Mouse (Mus musculus): ENCODE measurements around the gene Ptprc.

Gene Ptprc

DNA sequence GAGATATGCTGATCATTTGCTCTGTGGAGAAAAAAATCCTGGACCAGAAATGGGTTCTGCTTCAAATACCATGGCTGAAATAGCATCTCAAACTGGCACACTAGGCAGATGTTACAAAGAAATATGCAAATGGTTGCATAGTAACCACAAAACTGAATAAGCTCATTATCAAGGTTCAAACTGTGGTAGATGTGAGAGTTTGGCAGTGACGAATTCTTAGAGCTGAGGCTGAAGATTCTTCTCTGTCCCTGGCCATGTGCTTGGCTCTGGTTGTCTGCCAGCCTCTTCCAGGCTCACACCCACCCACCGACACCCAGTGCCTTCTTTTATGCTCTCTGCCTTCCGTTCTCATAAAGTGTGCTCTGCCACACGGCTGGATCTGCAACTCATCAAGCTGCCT lies 26.7 kb downstream of the Ptprc start:
- DNase-seq = no peak

DNA sequence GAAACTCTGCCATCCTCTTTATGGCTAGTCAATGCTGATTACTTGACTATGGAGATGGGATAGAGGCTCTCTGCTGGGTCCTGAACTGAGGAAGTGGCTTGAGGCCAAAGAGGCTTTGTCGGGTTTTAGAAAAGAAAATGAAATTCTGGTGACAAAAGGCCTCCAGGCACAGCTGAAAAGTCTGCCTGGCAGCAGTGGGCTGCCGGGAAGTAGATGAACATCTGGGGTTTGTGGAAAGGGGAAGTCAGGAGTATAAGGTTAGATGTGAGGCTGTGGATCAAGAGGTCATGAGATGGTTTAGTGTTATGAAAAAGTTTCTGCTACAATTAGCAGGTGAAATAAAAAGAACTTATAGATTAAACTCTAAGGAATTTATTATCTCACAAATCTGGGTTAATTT lies 29.9 kb downstream of the Ptprc start:
- DNase-seq = no peak

DNA sequence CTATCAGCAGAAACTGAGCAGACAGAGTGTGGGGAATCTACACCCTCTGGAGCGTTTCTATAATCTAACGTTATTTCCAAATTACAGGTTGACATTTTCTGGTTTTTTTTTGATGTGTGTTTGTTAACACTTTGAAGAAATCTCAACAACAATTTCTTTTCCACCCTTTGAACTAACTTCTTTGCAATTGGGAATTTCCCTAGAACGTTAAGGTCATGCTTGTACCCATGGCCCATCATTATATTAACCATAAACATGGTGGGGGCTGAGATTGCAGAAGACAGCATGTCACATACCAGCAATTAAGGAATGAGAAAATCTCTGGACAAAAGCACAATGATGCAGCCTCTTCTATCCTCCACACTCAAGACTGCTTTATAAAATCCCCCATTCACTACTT lies 30.4 kb downstream of the Ptprc start:
- DNase-seq = no peak

DNA sequence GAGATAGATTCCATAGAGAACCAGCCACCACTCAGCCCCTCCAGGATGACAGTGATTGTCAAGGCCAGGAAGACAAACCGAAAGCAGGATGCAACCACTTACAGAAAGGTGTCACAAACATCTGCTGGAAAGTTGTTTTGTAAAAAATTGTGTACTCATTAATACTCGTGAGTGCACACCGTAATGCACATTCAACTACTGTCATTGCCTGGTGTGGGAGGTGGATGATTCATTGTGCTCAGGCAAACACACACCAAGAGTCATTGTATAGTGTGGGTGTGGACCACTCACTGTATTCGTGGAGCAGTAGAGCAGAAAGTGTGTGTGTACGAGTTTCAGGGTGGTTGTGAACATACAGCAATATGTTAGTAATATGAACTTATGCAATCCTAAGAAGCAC lies 31.1 kb downstream of the Ptprc start:
- no peak for DNase-seq

DNA sequence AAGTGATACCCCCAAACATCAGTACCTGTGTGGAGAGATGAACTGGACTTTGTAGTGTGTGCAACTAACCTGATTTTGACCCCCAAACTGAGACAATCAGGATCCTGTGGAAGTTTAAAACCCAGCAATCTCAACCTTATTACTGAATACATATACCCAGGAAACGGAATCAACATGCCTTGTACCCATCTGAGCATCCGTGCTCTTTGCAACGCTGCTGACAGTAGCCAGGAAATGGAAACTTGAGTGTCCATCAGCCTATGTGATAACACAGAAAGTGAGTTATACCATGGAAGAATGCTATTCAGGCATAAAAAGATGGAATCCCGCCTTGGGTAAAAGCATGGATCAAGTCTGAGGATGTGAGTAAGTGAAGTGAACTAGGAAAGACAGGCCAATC lies 34.7 kb downstream of the Ptprc start:
- no peak for DNase-seq

DNA sequence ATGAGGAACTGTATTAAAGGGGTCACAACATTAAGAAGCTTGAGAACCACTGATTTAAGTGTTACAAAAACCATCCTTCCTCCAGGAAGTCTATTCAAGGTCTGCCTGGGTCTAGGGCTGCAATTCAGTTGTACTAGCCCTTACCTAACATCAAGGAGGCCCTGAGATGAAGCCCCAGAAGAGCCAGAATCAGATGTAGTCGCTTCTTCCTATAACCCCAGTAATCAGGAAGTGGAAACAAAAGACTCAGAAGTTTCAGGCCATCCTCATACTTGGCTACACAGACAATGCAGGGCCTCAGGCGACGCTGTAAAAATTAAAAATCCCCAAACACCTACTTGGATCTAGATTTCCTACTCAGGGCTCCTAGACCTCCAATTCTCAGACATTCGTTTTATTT lies 37.8 kb downstream of the Ptprc start:
- no peak for DNase-seq

DNA sequence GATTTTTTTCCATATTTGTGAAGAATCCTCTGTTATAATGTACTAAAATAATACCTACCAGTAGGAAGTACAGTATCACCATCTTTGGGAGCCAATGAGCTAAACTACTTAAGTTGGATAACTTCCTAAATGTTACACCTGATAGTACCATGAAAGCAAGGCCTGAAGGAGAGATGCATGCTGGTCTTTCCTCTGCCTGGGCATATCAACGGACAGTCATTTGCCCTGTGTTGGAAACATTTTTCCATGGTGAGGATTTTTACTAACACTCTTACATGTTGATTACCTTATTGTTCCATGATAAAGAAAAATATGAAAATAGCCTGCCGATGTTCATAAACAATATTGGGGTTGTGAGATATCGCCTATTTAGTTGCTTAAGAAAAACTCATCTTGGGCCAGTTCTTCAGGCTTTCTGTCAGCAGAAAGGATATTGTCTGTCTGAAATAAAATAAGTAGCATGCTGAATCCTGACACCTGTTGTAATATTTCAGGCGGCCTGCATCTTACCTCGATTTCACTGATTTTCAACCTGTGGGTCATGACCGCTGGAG lies 38.4 kb downstream of the Ptprc start:
- DNase-seq = no peak

DNA sequence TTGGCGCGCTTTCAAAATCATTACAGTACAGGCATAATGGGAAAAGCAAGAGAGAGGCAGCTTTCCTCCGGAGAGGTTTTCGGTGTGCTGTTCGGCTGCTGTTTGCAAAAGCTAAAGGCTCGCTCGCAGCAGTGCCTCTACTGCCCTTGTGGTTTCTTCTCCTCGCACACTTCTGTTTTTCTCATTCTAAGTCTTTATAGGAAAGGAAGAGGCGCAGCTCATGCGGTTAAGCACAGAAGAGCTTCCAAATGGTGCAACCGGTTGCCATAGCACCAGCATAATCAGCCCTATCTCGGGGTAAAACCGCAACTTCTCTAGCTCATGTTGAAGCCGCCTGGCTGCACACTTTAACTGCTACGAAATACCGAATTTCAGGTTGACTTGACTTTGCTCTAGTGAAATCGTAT lies 39.1 kb downstream of the Ptprc start:
- DNase-seq = no peak

DNA sequence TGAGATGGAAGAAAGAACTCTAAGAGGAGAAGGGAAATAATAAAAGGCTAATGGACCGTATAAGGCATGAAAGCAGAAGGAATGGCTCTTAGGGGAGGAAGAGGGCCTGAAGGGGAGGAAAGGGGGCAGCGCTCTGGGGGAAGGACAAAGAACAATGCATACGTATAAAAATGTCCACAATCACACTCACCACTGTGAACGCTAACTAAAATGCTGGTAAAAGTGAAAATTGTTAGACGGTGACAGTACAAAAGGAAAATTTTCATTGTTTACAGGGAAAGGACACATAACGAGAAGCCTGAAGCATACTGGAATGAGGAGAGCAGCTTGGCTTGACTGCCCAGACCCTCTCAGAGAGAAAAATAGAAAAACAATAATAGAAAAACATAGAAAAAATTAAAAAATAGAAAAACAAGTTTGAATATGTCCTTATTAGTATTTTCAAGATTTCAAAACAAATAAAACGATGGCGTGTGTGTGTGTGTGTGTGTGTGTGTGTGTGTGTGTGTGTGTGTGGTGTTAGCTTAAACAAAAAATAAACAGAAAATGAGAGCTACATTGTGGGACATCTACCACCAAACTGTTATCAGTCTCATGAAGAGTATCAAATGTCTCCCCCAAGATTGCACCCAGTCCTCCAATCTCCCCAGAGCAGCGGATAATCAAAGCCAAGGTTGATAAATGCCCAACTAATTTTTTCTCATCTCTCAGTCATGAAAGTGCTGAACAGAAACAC lies 39.7 kb downstream of the Ptprc start:
- DNase-seq = no peak

DNA sequence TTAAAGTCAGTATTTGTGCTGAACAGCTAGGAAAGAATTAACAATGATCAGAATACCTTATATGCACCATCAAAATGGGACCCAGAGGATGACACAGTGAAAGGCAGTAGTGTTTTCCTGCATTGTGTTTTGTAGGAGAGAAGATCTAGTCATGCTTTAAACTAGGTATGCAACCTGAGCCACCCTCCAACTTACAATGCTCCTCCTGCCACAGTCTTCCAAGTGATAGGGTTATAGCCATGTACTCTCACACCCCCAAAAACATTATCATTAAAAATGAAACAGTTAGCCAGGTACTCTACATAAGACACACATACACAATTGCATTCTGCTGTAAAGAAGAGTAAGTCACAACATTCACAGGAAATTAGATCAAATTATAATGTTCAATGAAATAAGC lies 40.4 kb downstream of the Ptprc start:
- no peak for DNase-seq

DNA sequence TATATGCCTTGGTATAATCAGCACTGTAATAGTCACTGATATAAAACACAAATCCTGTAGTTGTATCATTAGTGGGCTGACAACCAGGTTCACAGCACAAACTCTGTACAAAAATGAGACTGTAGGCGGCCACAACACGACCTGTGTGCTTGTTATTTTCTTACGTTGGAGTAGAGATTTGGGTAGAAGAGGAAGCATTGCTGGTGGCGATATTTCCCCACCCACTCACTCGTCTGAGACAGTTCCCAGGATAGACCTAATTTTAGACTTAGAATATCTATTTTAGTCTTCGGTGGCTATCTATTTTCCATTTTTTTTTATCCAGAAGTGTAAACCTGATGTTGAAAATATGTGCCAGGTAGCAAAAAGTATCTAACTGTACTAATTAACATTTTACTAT lies 41.2 kb downstream of the Ptprc start:
- DNase-seq = no peak

DNA sequence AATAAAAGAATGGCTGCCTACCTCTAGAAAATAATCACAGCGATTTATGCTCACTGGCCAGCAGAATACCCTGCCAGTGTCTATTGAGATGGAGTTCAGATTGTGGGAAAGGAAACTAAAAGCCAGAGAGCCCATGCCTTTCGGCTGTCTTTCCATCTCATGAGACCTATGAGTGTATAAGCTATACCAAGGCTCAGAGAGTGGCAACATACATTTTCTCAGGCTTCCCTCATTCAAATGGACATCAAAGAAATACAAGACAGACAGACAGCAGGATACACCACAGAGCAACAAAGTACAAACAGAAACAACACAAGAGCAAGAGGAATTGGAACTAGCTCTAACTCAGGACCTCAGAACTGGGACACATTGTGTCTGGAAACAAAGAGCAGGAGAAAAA lies 43.8 kb downstream of the Ptprc start:
- no peak for DNase-seq

DNA sequence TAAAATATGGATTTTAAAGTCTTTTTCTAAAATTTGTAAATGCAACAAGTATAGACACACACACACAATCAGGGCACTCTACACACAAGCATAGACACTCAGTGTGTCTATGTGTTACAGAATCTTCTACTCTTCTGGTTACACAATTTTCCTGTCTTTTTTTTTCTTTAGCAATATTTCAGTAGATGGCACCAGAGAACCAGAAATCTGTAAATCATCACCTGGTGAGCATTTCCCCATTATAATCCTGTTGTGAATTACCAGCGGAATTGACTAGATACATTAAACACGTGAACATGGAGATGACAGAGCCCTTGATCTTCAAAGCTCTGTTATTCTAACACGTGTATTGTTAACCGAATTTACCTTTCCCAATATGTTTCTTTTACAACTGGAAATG lies 45.4 kb downstream of the Ptprc start:
- DNase-seq = no peak

DNA sequence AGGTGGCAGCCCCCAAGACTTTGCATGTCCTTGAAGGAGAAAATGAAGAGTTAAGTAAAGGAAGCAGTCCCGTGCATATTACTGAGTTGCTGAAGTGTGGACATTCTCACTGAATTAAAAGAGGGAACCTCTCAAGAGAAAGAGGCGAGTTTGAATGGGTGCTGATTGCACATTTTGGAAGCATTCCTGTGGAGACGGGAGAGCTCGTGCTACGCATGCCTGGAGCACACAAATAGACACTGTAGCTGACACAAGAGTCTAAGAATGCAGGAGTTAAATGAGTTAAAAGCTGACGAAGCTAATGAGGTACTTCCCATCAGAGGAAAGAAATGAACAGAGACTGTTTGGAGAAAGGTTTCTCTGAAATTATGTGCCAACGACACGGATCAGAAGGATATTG lies 48.7 kb downstream of the Ptprc start:
- DNase-seq = no peak

DNA sequence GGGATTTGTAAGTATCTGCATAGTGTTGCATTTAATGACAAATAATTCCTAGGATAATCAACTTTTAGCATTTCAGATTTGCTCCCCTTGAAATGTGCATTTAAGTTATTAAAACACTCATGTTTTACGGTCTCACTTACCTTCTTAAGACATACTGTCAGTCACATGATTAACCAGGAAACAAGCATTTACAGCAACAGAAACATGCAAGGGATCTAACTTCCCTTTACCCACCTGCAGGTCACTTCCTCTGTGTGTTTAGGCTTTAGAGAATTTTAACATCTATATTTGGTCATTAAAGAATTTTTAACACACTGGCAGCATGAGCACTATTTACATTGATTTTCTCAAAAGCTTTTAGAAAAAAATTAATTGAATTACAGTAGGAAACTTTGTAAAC lies 50.2 kb downstream of the Ptprc start:
- no peak for DNase-seq

DNA sequence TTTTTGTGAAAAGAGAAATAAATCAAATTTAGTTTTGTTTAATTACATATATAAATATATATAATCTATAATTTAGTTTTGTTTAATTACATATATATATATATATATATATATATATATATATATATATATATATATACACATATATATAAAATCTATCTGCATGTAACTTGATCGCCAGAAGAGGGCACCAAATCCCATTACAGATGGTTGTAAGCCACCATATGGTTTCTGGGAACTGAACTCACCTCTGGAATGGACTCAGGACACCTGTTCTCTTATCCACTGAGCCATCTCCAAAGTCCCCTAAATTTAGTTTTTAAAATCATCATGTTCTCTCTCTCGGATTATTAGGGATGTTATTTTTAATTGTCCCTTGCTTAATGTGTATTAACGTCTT lies 51.6 kb downstream of the Ptprc start:
- no peak for DNase-seq

DNA sequence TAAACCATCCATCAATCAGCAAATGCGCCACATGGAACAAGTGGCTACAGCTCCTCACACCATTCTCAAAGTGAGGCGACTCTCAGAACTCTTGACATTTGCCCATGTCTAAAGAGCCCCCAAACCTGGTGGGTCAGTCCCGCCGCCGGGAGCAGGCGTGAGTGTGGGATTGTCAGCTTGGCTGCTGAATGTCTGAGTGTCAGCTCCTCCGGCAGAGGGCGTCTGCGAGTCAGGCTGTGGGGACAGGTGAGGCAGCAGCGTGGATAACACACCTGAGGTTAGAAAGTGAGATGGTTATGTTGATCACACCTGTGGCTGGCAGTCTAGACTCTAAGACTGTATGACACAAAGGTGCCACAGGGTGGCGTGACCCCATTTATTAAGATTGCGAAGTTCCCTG lies 55.6 kb downstream of the Ptprc start:
- DNase-seq = no peak

DNA sequence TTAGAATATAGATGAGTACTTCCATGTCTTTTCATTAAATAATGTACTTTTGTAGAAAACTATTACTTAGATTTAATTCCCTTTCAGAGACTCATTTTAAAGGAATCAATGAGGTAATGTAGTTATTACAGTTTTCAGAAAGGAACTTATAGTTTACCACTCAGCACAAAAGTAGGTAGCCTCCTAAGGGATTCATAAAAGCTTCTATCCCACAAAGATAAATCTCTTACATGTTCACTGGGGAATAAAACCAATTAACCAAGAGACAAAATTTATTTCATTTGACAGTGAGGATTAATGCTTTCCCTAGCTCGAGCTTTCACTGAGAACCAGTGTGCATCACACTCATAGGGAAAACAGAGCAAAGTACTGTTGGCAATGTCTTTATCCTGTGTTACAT lies 82.3 kb downstream of the Ptprc start:
- no peak for DNase-seq

DNA sequence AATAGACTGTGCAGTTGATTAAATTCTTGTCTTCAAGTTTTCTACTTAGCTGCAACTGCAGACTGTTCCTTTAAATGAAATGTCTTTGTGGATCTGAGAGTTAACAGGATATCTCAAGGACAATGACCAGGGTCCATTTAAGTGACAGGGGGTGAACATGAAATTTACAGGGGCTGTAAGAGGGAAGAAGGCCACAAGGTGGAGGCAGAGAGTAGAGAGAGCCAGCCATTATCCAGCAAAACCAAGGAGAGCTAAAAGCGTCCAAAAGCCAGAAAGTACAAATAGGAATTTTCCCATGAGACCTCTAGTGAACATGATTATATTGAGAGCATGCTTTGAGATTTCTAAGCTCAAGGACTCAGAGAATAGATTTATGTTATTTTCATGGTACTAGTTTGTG lies 89.7 kb downstream of the Ptprc start:
- no peak for DNase-seq

DNA sequence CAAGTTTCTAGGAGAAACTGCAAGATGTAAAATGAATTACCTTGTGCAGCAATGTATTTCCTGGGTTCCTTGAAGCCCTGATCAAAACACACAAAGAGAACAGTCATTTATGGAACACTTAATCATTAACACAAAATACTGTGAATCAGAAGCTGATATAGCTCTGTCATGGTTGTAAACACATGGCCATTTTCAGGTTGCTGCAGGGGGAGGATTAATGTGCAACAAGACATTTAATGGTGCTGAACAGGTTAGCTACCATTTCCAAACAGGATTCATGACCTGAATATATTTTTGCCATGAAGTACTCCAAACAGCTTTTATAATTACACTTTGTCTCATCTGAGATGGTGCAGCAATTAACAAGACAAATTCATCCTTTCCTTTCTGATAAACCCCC lies 91.8 kb downstream of the Ptprc start:
- DNase-seq = no peak

DNA sequence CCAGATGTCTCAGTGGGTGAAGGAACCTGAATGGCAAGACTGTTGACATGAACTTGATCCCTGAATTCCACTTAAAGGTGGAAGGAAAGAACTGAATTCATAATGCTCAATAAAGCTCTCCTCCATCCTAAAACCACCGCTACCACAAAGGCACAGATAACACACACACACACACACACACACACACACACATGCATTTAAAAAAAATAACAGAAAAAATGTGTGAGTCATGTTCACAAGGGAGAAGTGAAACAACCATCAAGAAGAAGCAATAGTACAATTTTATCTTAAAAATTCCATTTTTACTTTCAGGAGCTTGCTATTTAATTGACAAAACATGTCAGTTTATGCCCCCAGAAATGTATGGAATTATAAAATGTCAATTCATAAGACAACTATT lies 95.2 kb downstream of the Ptprc start:
- no peak for DNase-seq

DNA sequence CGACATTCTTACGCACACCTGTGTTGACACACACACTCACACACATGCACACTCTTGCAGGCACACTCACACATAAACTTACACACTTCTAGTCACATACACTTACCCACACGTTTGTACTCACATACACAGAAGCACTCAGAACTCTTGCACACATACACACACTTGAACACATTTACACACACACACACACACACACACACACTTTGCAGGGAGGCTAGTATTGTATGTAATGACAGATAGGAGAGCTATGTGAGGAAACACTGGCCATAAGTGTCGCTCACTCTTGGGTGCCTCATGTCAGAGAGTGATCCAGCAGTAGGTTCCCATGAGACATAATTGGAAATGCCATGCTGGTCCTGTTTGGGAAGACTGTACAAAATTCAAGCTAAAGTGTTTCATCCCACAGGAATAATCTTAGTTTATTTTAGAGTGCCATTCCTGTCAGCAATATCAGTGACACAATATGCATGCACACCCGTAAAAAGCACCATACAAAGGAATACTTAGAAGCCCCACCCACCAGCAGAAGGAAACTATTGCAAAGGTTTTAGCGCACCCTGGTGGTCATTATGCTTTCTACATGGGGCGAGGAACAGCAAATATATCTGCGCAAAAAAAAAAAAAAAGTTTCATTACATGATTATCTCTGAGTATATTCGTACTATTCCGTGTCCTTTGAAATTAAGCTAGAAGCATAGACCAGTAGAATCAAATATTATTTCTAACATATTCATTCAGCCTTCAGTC lies 131.1 kb downstream of the Ptprc start:
- peak; percentile 55 for DNase-seq

DNA sequence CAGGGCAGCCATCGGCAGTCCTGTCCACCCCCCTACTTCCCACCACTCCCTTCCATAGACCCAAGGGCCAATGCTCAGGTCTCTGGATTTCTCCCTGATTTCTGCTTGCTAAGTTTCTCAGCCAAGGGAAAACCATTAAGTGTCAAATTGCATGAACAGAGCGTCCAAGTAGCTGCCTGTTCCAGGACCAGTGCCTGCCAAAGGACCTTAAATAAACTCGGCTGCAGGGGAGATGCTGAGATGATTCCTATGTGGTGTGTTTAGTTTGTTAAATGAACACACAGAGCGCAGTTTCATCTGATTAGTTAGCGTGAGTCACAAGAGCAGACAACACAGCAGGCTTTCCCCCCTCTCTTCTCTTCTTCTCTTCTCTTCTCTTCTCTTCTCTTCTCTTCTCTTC lies 135.0 kb downstream of the Ptprc start:
- no peak for DNase-seq

DNA sequence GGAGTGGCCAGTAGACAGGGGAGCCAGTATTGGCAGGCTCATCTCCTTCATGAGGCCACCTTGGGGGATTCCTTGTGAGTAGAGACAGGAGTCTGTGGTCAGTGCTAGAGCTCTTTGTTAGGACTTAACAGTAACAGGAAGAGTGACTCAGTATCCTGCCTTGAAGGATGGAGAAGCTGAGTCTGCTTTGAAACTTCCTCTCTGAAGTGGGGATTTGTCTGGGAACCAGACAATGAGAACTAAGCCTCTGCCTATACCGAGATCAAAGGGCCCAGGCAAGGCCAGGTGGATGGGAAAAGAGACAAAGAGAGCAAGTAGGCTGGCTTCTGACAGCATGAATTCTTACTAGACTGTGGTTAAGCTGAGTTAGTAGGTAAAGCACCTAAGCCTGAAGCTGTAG lies 136.3 kb downstream of the Ptprc start:
- DNase-seq = no peak

DNA sequence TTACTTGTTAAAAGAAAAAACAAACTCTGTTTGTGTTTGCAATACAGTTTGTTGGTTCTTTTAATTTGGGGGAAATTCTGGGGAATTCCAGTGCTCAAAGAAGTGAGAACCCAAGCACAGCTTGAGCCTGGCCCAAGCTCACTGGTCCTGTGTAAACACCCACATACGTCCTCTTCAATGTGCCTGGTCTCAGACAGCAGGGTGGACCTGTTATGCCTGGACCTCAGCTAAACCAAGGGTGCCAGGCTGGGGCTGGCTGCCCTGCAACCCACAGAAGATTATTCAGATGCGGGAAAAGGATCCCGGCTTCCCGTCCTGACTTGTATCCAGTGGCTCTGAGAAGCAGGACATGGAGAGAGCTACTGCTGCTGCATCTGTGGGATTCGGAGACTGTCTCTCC lies 138.0 kb downstream of the Ptprc start:
- DNase-seq = no peak
